Mouse (Mus musculus) embryo, embryonic 11.5 days (tissue): ENCODE results near the gene Gpc1.
A peak's percentile ranks its signal among the peaks of the same experiment; 100 is the strongest.

ENCODE experiments used
- DNase-seq: peaks from one replicate; pipeline ENCODE4 v3.0.0-alpha.2; 2012; ENCODE audit warnings: low read depth, low spot score

Gene Gpc1

GRCm38 (mm10) chr1:92879266-92879665 lies 47.8 kb downstream of the Gpc1 start:
- no peak for DNase-seq

GRCm38 (mm10) chr1:92880101-92880500 lies 48.7 kb downstream of the Gpc1 start:
- DNase-seq, result no peak

GRCm38 (mm10) chr1:92881982-92882381 lies 50.5 kb downstream of the Gpc1 start:
- DNase-seq, result no peak

- no peak for DNase-seq
Measured at GRCm38 (mm10) chr1:92888901-92889655, 57.6 kb downstream of the Gpc1 start.

GRCm38 (mm10) chr1:92892791-92893190 lies 61.3 kb downstream of the Gpc1 start:
- DNase-seq, result no peak

- no peak for DNase-seq
Measured at GRCm38 (mm10) chr1:92893896-92894295, 62.5 kb downstream of the Gpc1 start.

GRCm38 (mm10) chr1:92895089-92895488 lies 63.6 kb downstream of the Gpc1 start:
- peak; percentile 75 for DNase-seq

GRCm38 (mm10) chr1:92902786-92903185 lies 71.3 kb downstream of the Gpc1 start, which contains the start of gene Ankmy1:
Ankmy1 (minus strand) TSS chr1:92902906.
- no peak for DNase-seq

GRCm38 (mm10) chr1:92903627-92904026 lies 72.2 kb downstream of the Gpc1 start:
- no peak for DNase-seq

- no peak for DNase-seq
Measured at GRCm38 (mm10) chr1:92905703-92906310, 74.4 kb downstream of the Gpc1 start.

GRCm38 (mm10) chr1:92906779-92907631 lies 75.6 kb downstream of the Gpc1 start, which contains the start of gene Dusp28:
Dusp28 (plus strand) TSS chr1:92906981.
- DNase-seq, result peak; percentile 78

GRCm38 (mm10) chr1:92907632-92908360 lies 76.4 kb downstream of the Gpc1 start:
- no peak for DNase-seq

GRCm38 (mm10) chr1:92908664-92909063 lies 77.2 kb downstream of the Gpc1 start:
- DNase-seq, result no peak

GRCm38 (mm10) chr1:92909068-92909467 lies 77.6 kb downstream of the Gpc1 start:
- DNase-seq, result no peak
